Mouse (Mus musculus) thymus, adult 2 months (tissue): ENCODE measurements around the gene Edil3.

Experiments
- CTCF ChIP-seq: fragments of 200-500 bp; IDR thresholded peaks from 2 replicates; pipeline ENCODE4 v1.5.1; 2012; ENCODE audit warnings: mild to moderate bottlenecking, control low read depth, low read length, moderate library complexity, borderline replicate concordance; ENCODE audit not compliant: control insufficient read depth, poor library complexity, insufficient read depth; ENCODE audit errors: extremely low read depth
- POLR2A ChIP-seq: fragments of 200-500 bp; IDR thresholded peaks from 2 replicates; pipeline ENCODE4 v1.6.1; 2012; ENCODE audit warnings: mild to moderate bottlenecking, low read length, control low read depth, moderate library complexity; ENCODE audit not compliant: control insufficient read depth, poor library complexity, insufficient read depth; ENCODE audit errors: extremely low read depth

- TF ChIP-seq POLR2A (no peak), CTCF (no peak)
These were observed 346.7 kb downstream of the Edil3 start for GRCm38 (mm10) chr13:89167960-89168359.
